Mouse (Mus musculus) kidney, adult 2 months (tissue): Measurements from ENCODE around the gene Rhoq.

Source experiments
- CTCF ChIP-seq: fragments of 200-500 bp; conservative IDR thresholded peaks from 2 replicates; pipeline ENCODE4 v1.5.1; 2011; ENCODE audit warnings: low read depth, mild to moderate bottlenecking, control low read depth, low read length, moderate library complexity, mixed read lengths; ENCODE audit not compliant: insufficient read depth, insufficient read length
- POLR2A ChIP-seq: fragments of 200-500 bp; IDR thresholded peaks from one replicate; pipeline ENCODE4 v1.6.1; 2011; ENCODE audit warnings: low read depth, low read length, control low read depth

GRCm38 (mm10) chr17:86924679-86925078 is 38.2 kb upstream of the Rhoq start:
- TF ChIP-seq POLR2A = no peak
- no peak for TF ChIP-seq CTCF
